Mouse (Mus musculus) left cerebral cortex, adult 8-10 months (tissue): ENCODE data around the gene Cldn34a. TPM values are rescaled to one million over a fixed set of nuclear protein-coding genes. Genes with fewer than 3 reads are reported as not detected.
"Not testable (repeated sequence)": the region's sequence is repeated elsewhere in the genome, so short reads cannot be mapped to it uniquely, and the experiment has no call there.

Source experiments
- DNase-seq, 2 experiments: peaks; one replicate each; pipeline ENCODE4 v3.0.0; 2022; ENCODE audit warnings: low spot score in 2 of 2
- total RNA-seq, 4 experiments: library from RNA; stranded (reverse); gene quantifications; 2 replicates each; pipeline ENCODE4 v1.2.4; 2022

The Cldn34a gene
- total RNA-seq = not detected

DNA sequence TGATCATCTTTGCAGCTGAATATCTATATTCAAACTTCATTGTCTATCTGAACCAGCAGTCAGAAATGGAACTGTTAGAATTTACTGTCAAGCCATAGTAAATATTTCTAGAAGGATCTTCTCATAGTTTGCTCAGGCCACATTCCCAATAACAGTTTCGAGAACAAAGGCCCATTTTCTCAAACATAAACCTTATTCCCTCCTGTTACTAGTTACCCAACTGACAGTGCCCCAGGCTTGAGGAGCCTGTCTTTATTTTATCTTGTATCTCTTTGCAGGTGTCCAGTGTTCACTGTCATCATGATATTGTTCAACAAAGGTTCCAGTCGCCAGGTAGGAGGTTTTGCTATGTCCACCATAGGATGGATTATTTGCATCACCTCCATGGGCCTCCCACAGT, at the start of gene Cldn34a:
Gene Cldn34a, plus strand, starts transcription at position 301 of the 400 bp plus-strand sequence.
- no peak for DNase-seq

DNA sequence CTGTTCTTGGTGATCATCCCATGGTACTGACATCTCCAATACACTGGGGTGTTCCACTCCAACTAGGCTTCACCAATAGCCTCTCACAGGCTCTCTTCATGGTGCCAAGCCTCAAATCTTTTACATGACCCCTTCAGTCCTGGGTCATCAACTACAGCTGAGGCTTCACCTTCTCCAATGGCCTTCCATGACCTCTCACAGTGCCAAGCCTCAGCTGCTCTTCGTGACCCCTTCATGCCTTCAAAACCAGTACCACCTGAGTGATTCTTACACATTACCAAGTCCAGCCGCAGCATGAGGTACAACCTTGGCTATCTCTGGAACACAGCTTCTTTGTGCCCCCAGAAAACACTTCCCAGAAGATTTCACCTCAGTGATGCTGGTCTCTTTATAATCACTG, 44.5 kb upstream of the Cldn34a start:
- not testable (repeated sequence) for DNase-seq

DNA sequence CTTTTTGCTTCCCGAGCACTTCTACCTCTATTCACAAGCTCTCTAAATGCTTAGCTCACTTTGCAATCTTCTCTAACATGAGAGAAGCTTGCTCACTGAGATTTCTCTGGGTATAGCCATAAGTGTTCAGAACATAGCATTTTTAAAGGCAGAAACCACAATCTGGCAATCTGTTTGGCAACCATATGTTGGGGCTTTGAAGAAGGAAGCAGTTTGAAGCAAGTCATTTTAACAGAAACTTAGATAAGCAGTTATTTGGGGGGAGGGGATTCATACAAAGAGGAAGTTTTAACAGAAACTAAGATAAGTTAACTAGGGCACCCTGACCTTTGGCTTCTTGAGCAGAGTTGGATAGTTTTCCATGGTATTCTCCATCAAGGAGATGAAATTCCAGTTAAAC, 17.4 kb upstream of the Cldn34a start:
- no peak for DNase-seq

DNA sequence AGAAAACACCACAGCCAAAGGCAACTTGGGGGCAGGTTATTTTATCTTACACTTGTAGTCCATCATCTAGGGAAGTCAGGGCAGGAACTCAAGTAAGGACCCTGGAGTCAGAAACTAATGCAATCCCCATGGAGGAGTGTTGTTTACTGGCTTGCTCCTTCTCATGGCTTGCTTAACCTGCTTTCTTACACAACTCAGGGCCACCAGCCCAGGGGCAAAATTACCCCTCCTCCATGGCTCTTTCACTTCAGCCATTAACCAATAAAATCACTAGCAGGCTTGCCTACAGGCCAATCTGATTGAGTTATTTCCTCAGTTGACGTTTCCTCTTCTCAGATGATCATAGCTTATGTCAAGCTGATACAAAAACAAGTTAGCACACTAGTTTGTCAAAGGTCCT, 15.0 kb upstream of the Cldn34a start:
- DNase-seq = no peak

- DNase-seq = no peak
These were observed 5.7 kb upstream of the Cldn34a start for GRCm38 (mm10) chrX:152557446-152557845.

Other genes with a start within 250 kb of the Cldn34a start
- gene Kantr, start 235.8 kb upstream of the Cldn34a start, total RNA-seq = 10 to 100 TPM; 52.2 to 63.5 (median 53.7) TPM
- gene Tspyl2, start 220.9 kb upstream of the Cldn34a start, total RNA-seq = 100 to 1,000 TPM; 108 to 135 (median 115) TPM
- gene Gpr173, start 194.6 kb upstream of the Cldn34a start, total RNA-seq = 10 to 100 TPM; 13.9 to 16.2 (median 14.5) TPM
- 100 to 1,000 TPM in 1 of 4 experiments, 10 to 100 TPM in 3; 91.7 to 112 (median 97.9) TPM for gene Shroom2, start 206.1 kb downstream of the Cldn34a start, total RNA-seq
- gene Gpr143, start 218.6 kb downstream of the Cldn34a start, total RNA-seq = under 1 TPM in 1 of 4 experiments, not detected in 3; 0.40 TPM